Mouse (Mus musculus): Measurements from ENCODE around the gene Fgfr2.

Fgfr2 gene

DNA sequence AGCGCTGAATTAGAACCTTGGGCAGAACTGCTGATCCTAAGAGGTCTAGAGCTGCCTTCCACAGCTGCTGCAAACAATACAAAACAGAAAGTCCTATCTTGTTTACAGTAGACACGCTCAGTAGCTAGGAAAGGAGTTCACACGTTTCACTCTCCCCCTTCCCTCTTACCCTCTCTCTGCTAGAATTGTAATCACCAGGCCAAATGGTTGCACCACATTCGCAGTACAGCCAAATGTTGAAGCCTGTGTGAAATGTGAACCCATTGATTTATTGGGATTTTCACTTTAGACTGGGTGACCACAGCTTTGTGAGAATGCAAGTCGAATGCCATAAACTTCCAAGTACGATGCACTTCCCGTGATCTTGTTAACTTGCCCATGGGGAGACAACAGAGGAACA is 1028.5 kb downstream of the Fgfr2 start:
- DNase-seq, result no peak

DNA sequence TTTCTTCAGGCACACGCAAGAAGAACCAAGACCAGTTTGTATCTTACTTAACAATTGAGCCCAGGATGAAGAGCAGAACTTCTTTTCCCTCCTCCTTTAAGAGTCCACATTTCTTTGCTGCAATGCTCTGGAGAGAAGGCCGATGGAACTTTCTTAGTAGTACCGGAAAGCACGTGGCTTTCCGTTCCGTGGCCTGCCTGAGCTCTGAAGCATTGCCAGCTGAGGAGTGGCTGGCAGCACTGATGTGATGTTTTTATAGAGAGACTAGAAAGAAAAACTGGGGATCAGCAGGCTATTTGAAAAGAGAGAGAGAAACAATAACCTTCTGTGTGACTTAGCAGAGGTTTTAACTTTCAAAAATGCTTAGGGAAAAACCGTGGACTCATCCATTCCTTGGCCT is 1031.6 kb downstream of the Fgfr2 start:
- DNase-seq, result no peak

DNA sequence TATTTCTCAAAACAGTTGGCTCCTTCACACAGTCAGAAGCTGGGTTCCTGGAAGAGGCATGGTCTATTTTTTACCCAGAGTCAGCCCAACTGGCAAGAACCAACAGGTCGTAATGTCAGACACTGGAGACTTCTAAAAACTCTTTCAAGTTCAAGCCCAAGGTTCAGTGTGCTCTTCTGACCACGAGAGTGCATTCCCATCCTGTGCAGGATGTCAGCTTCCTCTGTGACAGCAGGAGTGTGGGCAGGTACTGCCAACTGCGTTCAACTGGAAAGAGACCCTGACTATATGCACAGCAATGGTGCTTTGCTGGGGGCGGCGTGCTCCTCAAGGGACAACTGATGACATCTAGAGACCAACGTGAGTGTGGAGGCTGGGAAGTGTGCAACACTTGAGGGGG is 1034.5 kb downstream of the Fgfr2 start:
- no peak for DNase-seq

DNA sequence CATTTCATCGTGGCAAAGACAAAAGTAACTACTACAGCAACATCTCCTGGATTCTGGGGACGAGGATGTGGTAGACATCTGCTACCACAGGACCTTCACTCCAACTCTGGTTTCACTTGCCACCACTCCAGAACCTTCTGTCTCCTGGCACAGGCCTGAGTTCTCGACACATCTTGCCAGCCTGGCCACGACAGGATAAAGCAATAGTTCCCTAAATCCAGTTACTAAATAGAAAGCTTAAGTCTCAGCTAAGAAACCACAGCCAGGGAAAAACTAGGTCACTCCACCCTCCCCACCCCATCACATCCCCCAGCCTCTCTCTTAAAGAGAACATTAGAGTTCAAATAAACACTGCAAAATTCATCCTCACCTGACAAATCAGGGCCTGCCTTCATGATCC is 1035.0 kb downstream of the Fgfr2 start:
- no peak for DNase-seq

DNA sequence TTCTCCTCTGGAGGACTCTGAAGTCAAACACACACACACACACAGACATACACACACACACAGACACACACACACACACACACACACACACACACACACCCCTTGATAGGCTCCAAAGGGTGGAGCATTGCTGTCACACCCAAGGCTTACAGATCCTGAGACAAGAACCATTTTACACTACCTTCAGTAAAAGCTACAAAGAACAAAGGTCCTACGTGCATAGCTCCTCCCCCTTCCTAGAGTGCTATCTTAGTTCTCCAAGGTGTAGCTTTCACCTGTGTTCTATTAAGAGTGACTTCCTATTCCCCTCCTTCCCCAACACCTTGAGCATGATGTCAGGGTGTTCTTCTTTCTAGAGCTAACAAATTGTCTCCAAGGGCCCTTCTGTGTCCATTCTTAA is 1047.3 kb downstream of the Fgfr2 start:
- no peak for DNase-seq

DNA sequence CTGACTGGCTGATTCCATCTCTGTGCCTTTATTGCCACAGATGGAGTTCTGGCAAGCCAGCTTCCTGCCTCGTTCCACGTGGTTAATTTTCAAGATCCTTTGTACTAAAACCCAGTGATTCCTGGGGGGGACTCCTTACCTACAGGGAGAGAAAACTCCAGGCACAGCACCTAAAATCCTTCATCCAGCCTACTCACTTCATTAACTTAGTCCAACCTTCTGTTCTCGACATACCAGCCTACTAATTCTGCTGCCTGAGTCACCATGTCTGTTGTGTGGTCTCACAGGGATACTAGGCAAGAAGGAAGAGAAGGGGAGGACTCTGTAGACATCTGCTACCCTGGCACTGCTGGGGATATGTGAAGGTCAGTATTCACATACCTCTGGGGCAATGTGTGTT is 1048.6 kb downstream of the Fgfr2 start:
- DNase-seq, result no peak

DNA sequence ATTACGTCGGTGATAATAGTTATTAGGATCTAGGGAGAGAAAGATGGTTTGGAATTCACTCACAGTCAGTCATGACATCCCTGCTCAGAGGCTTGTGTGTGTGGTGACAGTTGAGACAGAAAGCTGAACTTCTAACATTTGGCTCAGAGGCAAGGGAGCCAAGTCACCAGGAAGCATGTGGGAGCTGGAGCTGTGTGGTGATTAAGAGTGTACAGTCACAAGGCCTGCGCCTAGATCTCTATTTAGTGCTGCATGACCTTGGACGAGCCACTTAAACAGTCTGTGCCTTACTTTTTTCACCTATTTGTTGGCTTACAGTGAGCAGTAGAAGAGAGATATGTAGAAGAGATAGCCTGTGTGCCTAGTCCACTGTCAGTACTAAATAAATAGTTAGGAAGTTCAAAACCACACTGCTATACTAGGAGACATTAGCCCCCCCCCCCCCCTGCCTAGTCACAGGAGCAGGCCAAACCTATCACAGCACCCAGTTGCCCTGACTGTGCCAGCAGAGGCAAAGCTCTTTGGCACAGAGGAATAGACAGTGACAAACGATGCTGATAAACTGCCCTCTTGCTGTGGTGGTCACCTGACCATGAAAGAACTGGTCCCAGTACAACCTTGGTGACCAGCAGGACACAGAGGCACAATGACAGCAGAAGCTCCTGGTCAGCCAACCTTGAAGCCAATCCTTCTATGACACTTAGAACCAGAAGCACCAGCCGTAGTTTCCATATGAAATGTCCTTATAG is 1052.1 kb downstream of the Fgfr2 start:
- DNase-seq, result no peak

DNA sequence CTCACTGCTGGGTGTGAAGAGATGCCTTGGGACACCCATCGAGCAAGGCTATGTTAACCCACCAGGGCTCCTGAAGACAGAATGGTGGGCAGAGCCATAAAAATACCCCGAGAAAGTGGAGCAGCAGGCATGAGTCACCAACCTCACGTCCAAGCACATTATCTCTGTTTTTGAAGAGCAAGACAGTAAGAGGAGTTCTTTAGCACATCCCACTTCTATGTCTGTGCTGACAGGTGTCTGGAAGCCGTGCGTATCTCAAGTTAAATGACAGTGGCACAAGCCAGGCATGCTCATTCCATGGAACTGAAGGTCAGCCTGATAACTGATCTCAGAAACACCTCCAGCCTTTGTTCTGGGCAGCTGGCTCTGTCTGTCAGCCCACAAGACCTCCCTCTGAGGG is 1055.2 kb downstream of the Fgfr2 start:
- no peak for DNase-seq

DNA sequence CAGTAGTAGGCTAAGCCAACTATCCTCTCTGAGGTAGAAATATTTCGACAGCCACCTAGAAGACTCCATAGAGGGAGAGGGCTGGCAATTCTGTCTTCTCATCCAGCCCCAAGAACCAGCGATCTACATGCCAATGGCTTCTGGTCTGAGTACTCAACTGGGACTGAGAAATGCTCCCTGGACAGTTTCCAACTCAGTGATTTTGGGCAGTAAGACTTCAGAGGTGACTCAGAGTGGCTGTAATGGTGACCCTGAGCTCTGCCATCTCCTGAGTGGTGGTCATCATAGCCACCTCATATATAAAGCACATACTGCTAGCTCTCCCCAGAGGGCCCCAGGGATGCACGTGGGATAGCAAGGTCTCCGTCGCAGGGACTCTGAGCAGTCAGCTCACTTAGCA is 1055.6 kb downstream of the Fgfr2 start:
- DNase-seq, result no peak

DNA sequence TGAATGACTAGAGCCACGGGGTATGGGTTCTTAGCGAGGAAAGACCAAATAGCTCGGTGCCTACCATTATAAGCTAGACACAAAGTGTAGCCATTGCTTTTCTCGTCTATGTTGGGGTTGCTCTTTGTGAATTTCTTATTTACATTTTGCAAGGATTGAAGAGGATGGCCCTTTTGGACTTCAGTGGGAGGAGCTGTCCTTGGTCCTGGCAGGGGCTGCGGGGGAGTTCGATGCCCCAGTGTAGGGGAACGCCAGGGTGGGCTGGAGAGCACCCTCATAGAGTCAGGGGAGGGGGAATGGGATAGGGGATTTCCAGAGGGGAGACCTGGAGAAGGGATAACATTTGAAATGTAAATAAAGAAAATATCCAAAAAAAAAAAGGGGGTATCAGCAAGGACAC is 1063.0 kb downstream of the Fgfr2 start:
- DNase-seq, result no peak

DNA sequence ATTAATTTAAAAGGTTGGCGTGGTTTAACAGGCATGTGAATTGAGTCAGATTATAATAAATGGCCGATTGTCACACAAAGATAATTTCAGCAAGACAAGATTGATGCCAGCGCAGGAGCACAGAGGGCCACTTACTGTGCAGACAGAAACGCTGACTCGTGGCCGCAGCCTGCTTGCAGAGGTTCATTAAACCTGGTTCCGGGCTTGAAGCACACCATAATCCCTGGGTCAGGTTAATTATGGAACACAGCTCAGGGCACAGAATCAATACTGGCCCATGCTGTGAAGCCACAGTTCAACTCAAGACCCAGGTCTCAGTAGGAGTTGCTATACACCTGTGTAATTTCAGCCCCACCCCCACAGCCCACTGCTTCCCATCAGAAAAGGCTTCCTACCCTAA is 1066.6 kb downstream of the Fgfr2 start:
- DNase-seq, result no peak

DNA sequence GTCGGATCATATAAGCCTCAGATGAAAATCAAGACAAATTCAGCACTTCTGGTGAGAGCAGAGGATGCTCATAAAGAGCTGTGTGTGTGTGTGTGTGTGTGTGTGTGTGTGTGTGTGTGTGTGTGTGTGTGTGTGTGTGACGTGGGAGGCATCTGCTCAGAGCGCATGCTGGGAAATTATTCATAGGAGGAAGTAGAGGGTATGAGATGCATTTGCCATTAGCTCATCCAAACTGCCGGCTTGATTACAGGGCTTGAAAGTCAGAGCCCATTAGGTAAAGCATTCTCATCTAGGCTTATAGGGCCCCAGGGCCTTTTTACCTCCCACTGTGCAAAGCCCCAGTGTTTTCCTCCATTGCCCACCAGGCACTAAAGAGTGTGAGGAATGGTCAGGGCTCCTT is 1076.5 kb downstream of the Fgfr2 start:
- no peak for DNase-seq

DNA sequence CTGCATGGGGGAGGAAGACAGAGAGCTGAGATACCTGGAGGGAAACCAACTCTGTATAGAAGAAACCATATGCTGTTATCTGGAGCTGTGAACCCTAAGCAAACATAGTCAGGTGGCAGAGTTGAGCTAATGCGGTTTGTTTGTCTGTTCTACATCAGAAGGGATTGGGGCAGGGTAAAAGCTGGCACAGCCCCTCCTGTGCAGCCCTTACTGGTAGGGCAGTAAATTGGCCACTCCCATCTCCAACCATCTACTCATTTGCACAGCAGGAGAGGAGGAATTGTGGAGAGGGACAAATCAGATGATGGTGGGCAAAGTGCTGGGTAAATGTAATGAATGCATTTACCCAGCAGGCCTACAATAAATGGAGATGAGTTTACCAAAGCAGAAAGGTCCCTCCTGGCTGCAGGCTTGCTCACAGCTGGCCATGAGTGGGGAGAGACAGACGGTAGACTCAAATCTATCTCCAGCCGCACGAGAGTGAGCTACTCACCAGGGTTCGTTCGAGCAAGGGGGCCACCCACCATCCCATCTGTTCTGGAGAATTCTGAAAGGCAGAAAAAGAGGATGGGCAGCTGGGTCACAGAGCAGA is 1091.1 kb downstream of the Fgfr2 start:
- DNase-seq, result no peak

DNA sequence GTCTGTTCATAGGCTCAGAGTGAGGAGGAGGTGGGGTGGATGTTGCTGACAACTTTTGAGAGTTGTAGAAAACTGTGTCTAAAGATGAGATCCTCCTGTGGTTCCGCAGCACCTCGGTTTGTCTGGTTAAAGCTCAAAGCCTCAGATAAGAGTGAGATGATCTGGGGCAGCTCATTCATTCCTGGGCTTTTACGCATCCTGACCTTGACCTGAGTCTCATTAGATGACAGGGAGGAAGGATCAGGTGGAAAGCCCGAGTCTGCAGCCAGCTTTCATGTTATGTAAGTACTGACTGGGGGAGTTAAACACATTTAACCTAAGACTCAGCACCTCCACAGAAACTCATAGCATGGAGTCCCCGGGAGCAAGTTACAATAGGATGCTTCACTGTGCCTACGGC is 1096.5 kb downstream of the Fgfr2 start:
- DNase-seq, result no peak

DNA sequence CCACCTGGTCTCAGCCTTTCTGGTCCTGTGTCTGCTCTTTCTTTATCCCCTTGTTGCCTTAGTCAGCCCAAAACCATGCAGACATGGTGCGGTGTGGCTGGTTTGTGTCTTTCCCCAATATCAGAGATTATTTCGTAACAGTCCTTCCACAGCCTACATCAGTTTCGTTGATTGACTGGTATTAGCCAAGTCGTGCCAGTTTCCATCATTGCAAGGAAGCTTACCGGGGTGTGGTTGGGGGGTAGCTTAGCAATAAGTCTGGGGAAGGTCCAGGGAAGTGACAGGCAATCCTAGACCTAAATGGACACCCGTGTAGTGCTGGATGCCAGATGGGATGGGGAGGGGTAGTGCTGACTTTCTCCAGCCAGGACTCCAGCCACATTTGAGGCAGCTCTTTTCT is 1097.6 kb downstream of the Fgfr2 start:
- DNase-seq, result no peak

DNA sequence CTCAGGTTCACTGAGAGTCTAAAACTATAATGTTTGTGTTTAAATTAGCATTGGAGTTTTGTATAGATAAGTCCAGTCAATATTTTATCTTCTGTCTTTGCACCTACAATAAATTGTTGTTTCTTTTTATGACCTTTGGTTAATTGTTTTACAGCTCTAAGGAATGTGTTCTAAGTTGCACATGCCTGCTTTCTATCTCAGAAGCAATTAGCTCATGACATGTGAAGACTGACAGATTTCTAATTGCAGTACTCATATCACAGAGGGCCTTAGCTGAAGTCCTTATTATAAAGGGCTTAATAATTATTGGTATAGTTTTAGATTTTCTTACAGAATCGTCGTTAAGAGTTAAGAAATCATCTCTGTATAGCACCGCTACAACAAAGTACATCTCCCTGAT is 1107.2 kb downstream of the Fgfr2 start:
- no peak for DNase-seq

DNA sequence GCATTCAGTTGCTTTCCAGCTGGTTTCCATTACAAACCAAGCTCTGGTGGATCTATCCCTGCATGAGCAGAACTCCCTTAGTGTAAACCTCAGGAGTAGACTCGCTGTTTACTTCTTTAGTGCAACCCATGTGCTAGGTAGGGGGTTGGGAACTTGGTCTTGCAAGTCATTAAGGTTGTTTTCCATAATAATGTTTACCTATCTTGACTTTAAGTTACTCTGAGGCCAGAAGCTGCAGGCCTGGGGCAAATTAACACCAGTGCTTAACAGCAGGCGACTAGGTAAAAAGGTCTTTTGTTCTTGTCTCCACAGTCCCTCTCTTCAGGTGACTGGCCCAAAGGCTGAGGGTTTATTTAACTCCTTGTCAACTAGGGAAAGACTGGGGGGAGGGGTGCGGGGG is 1108.0 kb downstream of the Fgfr2 start:
- DNase-seq, result no peak

DNA sequence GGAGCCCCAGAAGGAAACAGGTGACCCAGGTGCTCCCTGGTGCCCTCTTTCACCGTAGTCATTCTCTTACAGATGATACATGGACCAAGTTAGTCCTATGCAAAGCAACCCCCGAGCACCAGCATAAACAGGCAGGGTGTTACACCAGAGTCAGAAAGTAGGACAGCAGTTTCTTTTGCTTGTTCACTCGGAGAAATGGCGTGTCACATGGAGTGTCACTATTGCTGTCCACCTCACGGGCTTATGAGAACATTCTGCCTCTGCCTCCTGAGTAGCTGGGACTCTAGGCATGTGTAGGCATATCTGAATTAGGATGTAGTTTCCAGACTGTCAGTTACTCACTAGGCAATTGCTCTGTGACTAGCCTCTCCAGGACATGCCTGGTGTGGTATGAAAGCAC is 1109.2 kb downstream of the Fgfr2 start:
- no peak for DNase-seq

DNA sequence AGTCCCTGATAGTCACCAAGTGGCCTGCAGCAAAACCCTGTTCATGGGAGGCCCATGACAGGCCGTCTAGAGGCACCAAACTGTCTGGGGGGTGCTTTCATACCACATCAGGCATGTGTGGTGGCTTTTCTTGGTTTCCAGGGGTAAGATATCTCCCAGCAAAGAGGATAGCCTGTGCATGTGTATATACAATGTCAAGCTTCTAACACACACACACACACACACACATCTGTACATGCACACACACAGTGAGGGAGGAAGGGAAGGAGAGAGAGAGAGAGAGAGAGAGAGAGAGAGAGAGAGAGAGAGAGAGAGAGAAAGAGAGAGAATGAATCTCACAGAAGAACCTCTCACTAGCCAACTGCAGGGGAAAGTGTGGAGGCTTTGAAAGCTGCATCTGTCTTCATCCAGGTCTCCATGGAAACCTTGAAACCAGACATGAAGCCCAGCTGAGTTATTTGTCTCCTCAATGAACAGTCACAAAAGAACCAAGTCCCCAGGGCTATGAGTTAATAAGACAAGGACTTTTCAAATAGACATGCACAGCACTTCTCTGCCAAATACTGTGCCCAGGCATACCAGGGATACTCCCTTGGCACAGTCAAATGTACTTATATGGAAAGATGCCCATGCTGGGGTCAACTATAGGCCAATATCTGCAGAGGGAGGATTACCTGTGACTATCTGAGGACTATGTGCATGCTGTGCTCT is 1110.0 kb downstream of the Fgfr2 start:
- DNase-seq, result no peak

DNA sequence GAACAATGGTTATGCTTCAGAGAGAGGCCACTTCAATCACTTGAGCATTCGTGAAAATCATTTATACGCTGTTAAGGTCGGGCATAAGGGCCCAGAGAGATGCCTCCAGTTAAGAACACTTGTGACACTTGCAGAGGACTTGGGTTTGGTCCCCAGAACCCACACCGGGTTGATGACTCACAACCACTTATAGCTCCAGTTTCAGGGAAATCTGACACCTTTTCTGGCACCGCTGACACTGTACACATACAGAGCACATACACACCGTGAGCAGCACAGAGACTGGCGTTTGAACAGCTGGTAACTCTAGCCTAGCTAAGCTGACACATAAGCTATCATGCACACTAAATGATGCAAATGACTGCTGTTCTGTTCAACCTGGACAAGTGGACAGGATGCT is 1114.1 kb downstream of the Fgfr2 start:
- DNase-seq, result no peak

DNA sequence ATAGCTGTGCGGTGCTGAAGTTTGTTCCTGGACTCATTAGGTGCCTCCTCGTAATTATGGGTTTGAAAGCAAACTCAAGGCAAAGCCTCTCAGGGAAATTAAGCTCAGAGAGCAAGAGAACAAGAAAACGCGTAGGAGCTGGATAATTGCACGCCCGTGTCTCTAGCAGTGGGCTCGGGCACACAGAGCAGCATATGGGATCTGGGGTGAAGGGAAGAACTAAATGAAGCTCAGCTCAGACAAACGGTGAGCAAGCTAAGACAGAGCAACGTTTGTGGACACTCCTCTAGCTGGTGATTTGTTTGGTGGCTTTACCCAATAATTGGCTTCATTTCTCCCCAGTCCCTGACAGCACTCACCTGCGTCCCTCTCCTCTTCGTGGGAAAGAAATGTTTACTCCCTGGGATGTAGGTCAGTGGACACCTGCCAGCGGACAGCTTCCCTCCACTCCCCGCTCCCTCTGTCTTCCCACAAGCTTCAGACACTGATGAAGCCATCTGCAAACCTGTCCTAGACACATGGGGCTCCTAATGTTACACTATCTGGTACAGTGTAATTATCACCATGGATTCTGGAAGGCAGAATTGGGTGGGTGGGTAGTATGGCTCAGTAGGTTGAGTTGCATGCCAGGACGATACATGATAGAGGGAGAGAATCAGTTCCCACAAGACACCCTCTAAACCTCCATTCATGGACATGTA is 1117.0 kb downstream of the Fgfr2 start:
- DNase-seq, result no peak

DNA sequence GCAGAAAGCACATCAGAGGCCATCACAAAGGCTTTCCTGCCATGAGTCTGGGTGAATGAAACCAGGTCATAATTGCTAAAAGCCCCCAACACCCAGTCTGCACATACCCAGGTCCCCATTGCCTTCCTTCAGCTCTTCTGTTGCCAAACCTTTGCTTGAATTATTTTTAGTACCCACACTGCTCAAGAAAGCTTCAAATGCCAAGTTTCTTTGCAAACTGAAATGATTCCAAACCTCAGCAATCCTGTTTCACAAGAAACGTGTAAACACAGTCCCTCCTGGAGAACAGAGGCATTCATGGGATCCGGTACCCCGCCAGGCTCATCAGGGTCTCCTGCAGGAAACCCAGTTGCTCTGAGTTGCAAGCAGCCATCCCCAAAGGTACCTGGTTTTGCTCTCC is 1130.3 kb downstream of the Fgfr2 start:
- no peak for DNase-seq

DNA sequence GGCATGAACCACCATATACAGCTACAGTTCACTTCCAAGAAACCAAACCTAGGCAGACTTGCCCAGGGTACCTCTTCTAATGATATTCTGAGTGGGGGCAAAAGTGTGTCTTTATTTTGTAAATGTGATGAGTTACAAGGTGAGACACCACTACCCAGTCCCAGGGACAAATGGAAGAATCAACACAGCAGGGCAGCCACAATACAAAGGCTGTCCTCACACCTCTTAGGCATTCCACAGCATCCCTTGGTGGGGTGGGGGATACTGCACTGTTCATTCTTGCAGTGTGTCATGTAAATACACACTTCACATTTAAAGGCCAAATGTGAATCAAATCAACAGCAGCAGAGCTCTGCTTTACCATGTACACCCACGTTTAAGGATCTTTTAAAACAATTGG is 1130.9 kb downstream of the Fgfr2 start:
- DNase-seq, result no peak

DNA sequence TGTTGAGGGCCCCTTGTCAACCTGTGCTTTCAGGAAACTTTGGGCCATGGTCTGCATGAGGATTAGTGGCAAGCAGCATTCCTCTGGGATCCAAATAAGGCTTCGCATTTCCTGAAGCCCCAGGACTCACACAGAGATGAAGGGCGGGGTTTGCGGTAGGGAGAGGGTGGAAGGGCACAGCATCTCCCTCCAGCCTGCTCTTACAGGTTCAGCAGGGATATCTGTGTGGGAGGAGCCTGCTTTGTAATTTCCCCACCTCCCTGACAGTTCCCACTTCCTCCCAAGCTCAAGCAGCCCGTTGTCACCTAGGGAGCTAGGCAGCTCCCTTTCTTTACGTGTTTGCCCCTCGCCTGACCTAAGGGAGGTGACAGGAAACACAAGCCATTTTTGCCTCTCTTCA is 1134.1 kb downstream of the Fgfr2 start:
- DNase-seq, result no peak

Data from kidney, adult 11 months (tissue).